Mouse (Mus musculus): ENCODE measurements at regions not wholly inside any gene's neighbourhood (a gene's known extent, or its start where the extent isn't known, plus 50 kb on each side); places are given as distances from the start of the nearest gene placed in this dataset.
A peak's percentile ranks its signal among the peaks of the same experiment; 100 is the strongest.

DNA sequence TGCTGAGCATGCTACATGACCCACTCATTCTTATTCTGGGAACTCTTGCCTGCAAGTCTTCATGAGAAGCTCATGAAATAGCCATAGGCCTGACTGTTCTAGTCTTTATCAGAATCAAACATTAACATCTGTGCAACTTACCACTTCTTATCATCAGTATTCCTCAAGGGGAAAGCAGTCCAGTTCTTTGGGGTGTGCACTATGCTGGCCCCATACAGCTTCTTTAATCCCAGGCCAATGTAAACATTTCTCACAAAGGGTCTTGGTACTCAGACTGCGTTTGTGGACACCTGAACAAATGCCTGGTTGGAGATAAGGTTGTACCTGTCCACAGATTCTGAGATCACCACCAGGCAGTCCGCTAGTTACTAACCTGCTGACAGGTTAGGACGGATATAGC is 51.3 kb downstream of the 3110018I06Rik start:
- no peak for DNase-seq (ENCODE audit: low spot score)

- no peak for DNase-seq (ENCODE audit: low spot score)
These were observed 52.8 kb downstream of the 3110018I06Rik start for GRCm38 (mm10) chr12:107541196-107541595.

DNA sequence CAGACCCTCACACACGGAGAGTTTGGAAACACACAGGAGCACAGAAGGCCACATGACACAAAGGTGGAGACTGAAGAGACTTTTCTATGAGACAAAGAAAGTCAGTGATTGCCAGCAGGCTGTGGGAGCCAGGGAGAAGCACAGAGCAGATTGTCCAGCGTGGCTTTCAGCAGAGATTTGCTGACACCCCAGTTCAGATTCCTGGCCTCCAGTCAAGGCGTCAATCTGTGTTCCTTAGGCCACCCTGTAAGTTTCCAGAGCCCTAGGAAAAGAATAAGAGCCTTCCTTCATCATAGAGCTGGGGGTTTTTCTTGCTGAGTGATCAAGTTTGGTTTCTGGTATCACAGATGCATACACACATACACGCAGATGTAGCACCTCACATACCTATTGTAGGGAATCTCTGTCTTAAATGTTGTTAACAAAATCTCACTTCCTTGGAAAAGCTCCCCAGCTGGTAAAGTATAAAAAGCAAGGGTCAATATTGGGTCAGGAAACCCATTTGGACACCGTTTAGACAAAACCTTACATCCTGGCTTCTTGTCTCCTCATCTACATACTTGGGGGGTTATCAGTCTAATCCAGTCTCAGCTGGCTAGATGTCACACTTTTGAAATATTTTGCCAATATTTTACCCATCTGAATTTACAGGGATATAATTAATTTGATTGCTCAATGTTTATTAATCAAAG is 58.9 kb downstream of the 3110018I06Rik start:
- no peak for DNase-seq (ENCODE audit: low spot score)

- no peak for DNase-seq (ENCODE audit: low spot score)
These were observed 59.5 kb downstream of the 3110018I06Rik start for GRCm38 (mm10) chr12:107547886-107548448.

DNA sequence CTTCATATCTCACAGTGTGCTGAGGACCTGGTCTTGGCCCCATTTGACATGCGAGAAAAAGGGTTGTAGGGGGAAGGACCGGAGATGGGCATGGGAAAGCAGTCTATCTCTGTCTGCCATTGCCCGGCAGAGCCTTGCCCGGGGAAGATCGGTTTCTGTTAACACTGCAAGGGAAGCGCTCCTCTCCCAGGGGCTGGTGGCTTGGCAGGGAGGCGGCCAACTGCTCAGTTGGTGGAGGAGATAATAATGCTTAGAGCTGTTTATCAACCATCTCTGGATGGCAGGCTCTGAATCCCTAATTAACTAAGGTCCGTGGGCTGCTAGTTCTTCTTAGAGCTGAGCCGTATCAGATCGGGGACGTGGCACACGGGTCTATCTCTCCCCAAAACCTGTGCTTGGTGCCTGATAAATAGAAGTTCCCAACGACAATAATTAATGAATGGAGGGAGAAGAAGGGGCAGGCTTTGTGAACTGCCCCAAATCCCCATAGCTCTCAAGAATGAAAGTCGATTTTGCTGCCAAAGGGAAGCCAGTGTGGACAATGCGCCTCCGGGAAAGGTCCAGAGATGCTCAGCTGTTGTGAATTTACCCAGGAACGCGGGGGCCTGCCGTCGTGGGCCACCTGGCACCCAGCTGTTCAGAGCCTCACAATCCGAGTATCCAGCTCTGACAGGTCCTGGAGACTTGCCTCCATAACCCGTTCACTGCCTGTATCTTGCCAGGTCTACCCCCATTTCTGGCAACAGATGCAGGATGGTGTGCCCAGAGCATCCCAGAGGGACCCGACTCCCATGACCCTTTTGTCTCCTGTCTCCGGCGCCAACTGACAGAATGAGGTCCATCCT is 61.2 kb downstream of the 3110018I06Rik start:
- DNase-seq (ENCODE audit: low spot score) = no peak

DNA sequence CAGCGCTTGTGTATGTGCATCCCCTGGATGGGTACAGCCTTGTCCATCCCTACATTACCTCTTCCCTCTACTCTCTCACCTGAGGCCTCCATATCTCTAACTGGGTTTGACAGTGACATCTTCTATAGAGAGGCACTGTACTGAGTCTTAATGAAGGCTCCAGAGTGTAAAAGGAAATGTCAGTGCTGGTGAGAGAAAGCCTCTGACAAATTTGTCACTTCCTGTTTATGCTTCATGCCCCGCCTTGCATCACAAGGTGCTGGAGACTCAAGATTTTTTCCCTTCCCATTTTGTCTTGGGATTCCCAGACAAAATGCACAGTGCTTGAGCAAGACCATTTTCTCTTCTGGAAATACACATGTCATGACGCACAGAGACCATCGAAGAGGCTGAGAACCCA is 70.8 kb downstream of the 3110018I06Rik start:
- DNase-seq (ENCODE audit: low spot score) = no peak

GRCm38 (mm10) chr12:107560100-107560499 is 71.7 kb downstream of the 3110018I06Rik start:
- DNase-seq (ENCODE audit: low spot score) = no peak

DNA sequence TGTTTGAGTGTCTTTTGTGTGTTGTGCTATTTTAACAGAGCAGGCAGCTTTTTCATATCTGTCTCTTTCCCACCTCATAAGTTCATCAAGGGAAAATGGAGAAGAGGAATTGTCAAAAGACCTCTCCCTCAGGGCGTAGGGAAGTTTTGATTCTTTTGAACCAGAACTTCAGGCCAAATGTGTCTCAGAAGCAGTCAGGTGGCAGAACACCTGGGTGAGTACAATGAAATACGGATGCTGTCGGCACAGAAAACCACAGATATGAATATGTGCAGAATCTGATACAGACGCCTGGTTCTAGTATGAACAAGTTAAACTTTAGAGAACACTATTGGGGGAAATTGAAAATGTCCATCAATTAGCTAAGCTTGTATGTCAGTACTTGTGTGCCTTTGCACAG is 84.2 kb downstream of the 3110018I06Rik start:
- DNase-seq (ENCODE audit: low spot score) = no peak

GRCm38 (mm10) chr12:107579508-107579907 is 91.1 kb downstream of the 3110018I06Rik start:
- no peak for DNase-seq (ENCODE audit: low spot score)

GRCm38 (mm10) chr12:107583151-107583720 is 94.8 kb downstream of the 3110018I06Rik start:
- no peak for DNase-seq (ENCODE audit: low spot score)

DNA sequence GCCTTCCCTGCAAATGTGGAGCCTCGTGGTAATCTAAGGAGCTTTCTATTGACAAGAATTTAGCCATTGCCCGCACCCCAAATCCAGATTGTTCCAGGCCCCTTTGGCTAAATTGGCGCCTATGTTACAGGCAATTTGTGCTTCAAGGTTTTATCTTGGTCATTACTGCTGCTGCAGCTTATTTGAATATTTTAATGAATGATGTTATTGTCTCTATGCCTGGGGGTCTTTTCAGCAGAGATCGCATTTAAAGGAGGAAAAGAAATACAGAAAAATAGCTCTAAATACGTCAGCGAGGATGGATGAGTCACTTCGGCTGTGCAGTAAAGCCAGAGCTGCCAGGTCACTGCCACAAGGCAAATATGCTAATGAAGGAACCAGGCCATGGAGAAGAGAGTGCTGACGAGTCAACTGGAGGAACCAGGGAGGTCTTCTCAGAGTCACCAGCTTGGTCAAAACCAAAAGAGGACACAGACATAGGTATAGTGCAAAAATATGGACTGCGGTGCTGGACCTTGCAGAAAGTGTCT is 97.3 kb downstream of the 3110018I06Rik start:
- DNase-seq (ENCODE audit: low spot score) = no peak

- DNase-seq (ENCODE audit: low spot score) = no peak
These were observed 107.8 kb downstream of the 3110018I06Rik start for GRCm38 (mm10) chr12:107596236-107596635.

DNA sequence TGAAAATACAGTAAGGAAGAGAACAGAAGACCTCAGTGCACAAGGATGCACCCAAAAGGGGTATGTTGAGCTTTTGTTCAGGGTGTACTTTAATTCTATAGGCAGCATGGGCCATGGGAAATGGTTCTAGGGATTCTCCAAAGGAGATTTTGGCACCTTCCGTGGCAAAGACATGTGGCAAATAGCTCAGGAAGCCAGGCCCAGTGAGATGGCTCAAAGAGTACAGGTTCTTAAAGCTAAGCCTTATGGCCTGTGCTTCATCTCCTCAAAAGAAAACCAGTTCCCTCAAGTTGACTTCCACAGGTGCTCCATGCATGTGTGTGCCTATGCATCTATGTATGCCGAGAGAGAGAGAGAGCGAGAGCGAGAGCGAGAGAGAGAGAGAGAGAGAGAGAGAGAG is 112.1 kb downstream of the 3110018I06Rik start:
- DNase-seq (ENCODE audit: low spot score) = no peak

DNA sequence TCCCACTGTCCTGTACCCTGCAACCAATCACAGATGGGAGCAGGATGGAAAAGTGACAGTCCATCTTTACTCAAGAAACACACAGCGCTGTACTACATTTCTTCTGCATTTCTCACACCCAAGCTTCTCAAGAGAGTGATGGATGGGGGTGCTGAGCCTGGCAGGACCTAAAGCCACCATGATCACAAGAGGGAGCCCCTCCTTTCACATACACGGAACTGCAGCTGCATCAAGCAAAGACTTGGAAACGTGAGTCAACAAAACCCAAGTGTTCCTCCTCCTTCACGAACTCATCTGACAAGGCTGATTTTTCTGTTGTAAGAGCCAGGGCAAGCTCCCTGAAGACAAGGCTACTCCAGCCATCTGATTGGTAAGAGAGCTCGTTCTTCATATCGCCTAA is 120.5 kb downstream of the 3110018I06Rik start:
- DNase-seq (ENCODE audit: low spot score) = no peak

DNA sequence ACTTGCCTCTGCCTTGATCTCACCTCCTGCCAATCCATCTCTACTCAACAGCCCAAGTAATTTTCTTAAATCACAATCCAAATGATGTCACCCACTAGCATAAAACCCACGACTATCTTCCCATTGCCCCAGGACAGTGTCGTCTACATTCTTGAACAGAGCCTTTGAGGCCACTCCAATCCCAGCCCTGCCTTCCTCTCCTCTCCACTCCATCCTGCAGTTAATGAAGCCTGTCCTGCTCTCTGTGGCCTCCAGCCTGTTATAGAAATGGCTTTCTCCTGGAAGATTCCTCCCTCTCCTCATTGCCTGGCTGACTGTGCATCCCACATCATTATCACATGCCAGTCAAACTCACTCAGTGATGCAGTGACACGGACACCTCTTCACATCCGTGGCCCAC is 121.6 kb downstream of the 3110018I06Rik start:
- DNase-seq (ENCODE audit: low spot score) = no peak

- DNase-seq (ENCODE audit: low spot score) = no peak
These were observed 129.0 kb downstream of the 3110018I06Rik start for GRCm38 (mm10) chr12:107617212-107617994.

DNA sequence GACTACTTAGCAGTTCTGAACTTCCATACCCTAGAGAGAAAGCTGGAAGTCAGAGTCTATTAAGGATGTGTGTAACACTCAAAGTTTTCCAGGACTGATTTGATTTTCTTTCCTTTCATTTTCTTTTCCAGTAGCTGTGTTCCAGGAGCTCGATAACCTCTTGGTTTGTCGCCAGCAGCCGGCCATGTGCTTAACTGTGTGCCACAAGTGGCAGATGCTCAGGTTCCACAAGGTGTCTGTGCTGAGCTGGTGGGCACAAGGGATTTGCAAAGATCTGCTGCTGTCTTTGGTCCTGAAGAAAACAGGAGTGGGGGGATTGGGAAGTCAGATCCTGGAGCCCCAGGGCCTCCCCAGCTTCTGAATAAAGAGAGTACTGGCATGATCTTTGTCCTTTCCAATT is 136.0 kb downstream of the 3110018I06Rik start:
- DNase-seq (ENCODE audit: low spot score) = no peak

DNA sequence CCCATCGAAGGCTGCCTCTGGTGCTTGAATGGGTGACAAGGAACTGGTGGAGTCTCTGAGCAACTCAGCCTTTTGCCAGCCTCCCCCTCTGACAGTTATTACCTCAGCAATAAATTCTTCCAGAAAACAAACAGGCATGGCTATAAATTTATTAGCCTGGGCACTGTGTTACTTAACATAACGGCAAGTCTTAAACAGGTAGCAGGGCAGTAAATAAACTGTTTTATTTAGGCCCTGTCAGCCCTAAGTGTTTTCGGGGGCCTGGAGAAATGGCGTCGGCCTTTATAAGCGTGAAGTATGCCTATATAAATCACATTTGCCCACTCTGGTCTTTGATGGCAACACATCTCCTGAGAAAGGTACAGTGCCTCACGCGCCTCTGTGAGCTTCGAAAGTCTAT is 159.6 kb downstream of the 3110018I06Rik start:
- DNase-seq (ENCODE audit: low spot score) = no peak

- no peak for DNase-seq (ENCODE audit: low spot score)
These were observed 163.8 kb downstream of the 3110018I06Rik start for GRCm38 (mm10) chr12:107652126-107652728.

DNA sequence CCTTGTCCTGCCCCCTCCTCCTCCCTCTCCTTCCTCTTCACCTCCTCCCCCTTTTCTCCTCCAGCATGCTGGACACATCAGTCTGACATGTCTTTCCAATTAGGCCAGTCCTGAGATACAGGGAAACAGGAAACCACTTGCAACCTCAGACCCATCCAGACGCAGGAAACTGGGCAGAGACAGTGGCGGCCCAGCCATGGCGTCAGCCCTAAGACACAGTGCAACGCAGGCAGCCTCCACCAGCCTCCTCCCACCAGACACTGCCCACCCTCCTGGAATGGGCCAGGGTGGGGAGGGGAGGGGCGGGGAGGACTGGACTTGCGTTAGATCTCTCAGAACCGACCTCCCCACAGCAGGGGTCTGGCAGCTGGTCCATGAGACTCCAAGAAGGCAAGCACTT is 164.7 kb downstream of the 3110018I06Rik start:
- DNase-seq (ENCODE audit: low spot score) = peak; percentile 28

GRCm38 (mm10) chr12:107656846-107657245 is 168.4 kb downstream of the 3110018I06Rik start:
- no peak for DNase-seq (ENCODE audit: low spot score)

Data from retina, embryonic 14.5 days (tissue).